Mouse (Mus musculus) heart, postnatal 0 days (tissue): ENCODE measurements around the gene Gkn3.
A peak's percentile ranks its signal among the peaks of the same experiment; 100 is the strongest.

ENCODE experiments used
- CTCF ChIP-seq: IDR thresholded peaks from 2 replicates; pipeline ENCODE4 v1.5.1; 2016; ENCODE audit warnings: antibody characterized with exemption, control low read depth, low read depth
- EP300 ChIP-seq: IDR thresholded peaks from 2 replicates; pipeline ENCODE4 v1.6.1; 2016; ENCODE audit warnings: antibody characterized with exemption, low read depth

DNA sequence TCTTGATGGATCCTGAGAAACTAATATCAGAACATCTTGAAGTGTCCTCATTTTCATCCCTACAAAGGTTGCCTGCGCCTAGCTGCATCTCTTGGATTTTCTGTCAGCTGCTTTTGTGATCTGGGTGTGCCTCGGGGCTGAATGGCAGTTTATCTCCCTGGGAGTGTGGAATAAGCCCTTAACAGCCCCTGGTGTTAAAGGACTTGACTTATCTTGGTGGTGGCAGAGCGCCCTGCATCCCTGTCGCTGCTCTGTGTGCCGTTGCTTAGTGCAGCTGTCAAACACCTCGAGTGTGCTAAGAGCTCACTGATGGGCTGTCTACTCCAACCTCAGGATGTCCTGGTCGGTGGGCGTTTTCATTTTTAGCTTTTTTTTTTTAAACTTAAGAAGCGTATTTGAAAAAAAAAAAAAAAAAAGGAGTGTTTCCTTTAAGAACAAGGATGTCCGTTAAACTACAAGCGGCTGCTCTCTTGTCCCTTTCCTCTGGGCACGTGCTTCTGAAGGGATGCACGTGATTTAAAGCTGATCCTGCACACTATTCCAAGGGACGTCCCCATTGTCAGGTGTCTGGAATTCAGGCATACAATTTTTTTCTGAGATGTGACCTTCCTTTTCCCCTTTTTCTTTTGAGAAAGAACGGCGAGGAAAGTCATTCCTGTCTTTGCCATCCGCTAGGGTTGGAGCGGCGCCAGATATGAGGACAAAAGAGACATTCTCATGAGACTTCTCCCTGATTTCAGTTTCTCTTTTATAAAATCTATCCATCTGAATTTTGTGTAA lies 35.5 kb upstream of the Gkn3 start:
- TF ChIP-seq EP300, result peak; percentile 48; the same call in 1 of the 2 replicates
- no peak for TF ChIP-seq CTCF
